Mouse (Mus musculus): Measurements from ENCODE around the gene Fam131a. TPM values are rescaled to one million over a fixed set of nuclear protein-coding genes. Genes with fewer than 3 reads are reported as not detected.

Fam131a gene
- polyA plus RNA-seq, 1 experiment, result 18.1 TPM

DNA sequence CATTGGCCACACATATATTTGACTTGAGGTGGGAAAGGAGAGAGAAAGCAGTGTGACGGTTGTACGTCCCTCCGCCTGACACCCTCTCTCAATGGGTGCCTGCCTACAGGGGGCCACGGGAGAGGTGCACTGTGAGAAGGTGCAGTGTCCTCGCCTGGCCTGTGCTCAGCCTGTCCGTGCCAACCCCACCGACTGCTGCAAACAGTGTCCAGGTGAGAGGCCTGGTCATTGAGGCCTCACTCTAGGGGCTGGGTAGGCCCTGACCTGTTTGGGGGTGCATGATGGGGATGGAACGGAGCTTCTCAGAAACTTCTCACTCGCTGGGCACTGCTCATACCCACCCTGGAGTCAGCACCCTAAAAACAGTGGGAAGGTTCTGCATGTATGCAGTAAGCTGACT, 46.8 kb downstream of the Fam131a start:
- no peak for DNase-seq (ENCODE audit: low spot score)

DNA sequence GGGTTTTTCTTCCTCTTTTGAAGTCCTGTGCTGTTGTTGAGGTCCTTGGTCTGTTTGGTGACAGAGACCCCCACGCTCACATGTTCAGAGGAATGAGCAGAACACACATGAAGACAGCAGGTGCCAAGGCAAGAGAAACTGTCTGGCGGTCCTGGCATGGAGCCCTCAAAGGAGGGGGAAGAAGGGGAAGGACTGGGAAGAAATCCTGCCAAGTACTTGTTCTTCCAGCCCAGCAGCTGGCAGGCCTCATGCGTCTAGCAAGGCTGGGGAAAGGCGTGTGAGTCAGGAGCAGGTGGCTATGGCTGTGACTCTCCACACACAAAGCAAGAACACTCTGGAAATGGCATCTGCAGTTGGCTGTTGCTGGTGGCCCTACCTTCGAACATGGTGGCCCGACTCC, 53.6 kb downstream of the Fam131a start:
- DNase-seq (ENCODE audit: low spot score), result no peak

DNA sequence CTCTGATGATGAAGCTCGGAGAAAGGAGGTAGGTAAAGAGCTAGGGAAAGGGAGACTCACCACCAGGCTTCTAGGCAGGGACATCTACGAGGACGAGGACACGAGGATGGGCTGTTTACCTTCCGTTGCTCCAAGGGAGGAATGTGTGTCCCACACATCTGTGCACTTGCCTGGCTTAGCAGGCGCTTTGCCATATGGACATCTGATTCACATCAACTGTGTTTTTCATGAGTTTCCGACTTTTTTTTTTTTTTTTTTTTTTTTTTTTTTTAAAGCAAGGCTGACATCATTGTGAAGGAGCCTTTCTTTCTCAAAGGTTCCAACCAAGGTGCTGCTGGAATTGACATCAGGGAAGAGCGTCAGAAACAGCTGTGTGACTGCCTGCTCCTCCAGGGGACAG, 57.5 kb downstream of the Fam131a start:
- DNase-seq (ENCODE audit: low spot score), result no peak

Other genes starting within 250 kb of the Fam131a start
- gene Eif2b5, start 194.4 kb upstream of the Fam131a start, polyA plus RNA-seq (2012; rRNA removed), result 33.2 and 34.2 TPM in 2 replicates
- 22.5 and 38.0 TPM in 2 replicates for gene Dvl3, start 176.3 kb upstream of the Fam131a start, polyA plus RNA-seq (2012; rRNA removed)
- 411 and 488 TPM in 2 replicates for gene Ap2m1, start 157.8 kb upstream of the Fam131a start, polyA plus RNA-seq (2012; rRNA removed)
- 40.8 and 41.5 TPM in 2 replicates for gene Abcf3, start 144.7 kb upstream of the Fam131a start, polyA plus RNA-seq (2012; rRNA removed)
- gene Vwa5b2, start 103.8 kb upstream of the Fam131a start, polyA plus RNA-seq (2012; rRNA removed), result 4.1 and 7.0 TPM in 2 replicates
- gene Eef1akmt4, start 81.6 kb upstream of the Fam131a start, polyA plus RNA-seq (2012; rRNA removed), result 7.5 and 10.4 TPM in 2 replicates
- not detected in 2 replicates for gene Gm49333, start 81.6 kb upstream of the Fam131a start, polyA plus RNA-seq (2012; rRNA removed)
- 12.4 and 16.1 TPM in 2 replicates for gene Alg3, start 81.5 kb upstream of the Fam131a start, polyA plus RNA-seq (2012; rRNA removed)
- 1.8 and 1.9 TPM in 2 replicates for gene Camk2n2, start 72.0 kb upstream of the Fam131a start, polyA plus RNA-seq (2012; rRNA removed)
- 2.1 and 2.5 TPM in 2 replicates for gene Ece2, start 63.4 kb upstream of the Fam131a start, polyA plus RNA-seq (2012; rRNA removed)
- 126 and 133 TPM in 2 replicates for gene Psmd2, start 41.6 kb upstream of the Fam131a start, polyA plus RNA-seq (2012; rRNA removed)
- gene Eif4g1, start 24.9 kb upstream of the Fam131a start, polyA plus RNA-seq (2012; rRNA removed), result 199 and 209 TPM in 2 replicates
- 36.3 and 40.9 TPM in 2 replicates for gene Polr2h, start 24.4 kb downstream of the Fam131a start, polyA plus RNA-seq (2012; rRNA removed)
- 12.8 and 14.0 TPM in 2 replicates for gene Clcn2, start 24.5 kb downstream of the Fam131a start, polyA plus RNA-seq (2012; rRNA removed)
- gene Chrd, start 39.9 kb downstream of the Fam131a start, polyA plus RNA-seq (2012; rRNA removed), result 18.1 and 18.5 TPM in 2 replicates
- 3.0 and 3.4 TPM in 2 replicates for gene Thpo, start 41.3 kb downstream of the Fam131a start, polyA plus RNA-seq (2012; rRNA removed)

Data from urinary bladder, adult 2 months (tissue).